In the genomic region with DNA sequence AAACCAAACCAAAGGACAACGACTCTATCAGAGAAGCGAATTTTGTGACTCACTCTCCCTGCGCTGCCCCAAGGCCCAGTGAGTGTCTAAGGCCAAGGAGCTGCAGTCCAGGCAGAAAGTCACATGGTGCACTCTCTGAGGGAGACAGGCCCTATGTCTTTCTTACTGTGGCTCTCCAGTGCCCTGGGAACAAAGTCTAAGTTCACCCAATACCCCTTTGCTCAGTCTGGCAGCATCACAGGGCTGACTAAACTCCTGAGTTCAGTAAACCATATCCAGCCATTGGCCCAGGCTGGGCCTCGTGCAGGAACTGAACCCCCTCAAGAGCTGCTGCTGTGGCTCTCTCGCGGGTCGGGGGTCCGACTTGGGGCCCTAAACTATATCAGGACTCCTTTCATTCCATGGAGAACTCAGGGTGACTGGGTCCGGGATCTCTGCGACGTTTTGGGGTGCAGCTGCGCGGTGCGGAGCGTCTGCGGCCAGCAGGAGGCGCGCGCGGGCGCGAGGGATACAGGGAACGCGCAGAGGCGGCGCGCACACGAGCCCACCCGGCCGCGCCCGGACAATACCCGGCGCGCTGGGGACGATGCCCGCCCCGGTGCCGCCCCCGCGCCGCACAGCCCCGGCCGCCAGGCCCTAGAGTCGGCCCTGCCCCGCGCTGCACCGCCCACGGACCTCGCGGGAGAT, we compare ENCODE assay signal across 8 mouse cellular contexts. TPM values are rescaled to one million over a fixed set of nuclear protein-coding genes. Genes with fewer than 3 reads are reported as not detected.
A peak's percentile ranks its signal among the peaks of the same experiment; 100 is the strongest.
DNase-seq lines count a peak whose midpoint lies in the region; ATAC-seq and TF ChIP-seq lines count a peak whose summit lies in the region.

A gene (plus strand): TSS at position 522 of the 687 bp plus-strand sequence.

- H3K4me3 ChIP-seq in embryonic facial prominence, embryonic 13.5 days, result peak within 1 kb of the TSS; percentile 91
- peak within 1 kb of the TSS; percentile 67 for H3K4me3 ChIP-seq in heart, adult 2 months
- H3K4me3 ChIP-seq in limb, embryonic 14.5 days (replicated peaks; ENCODE audit: low read length), result peak within 1 kb of the TSS; percentile 76
- H3K4me3 ChIP-seq in midbrain, embryonic 15.5 days, result peak within 1 kb of the TSS; percentile 92

- H3K79me2 ChIP-seq in heart, adult 2 months (replicated peaks; ENCODE audit: control insufficient read depth, insufficient read depth, low read length), result no peaks in the 10 kb centered on the region

- ATAC-seq in embryonic facial prominence, embryonic 13.5 days (ENCODE audit: insufficient number of reproducible peaks, insufficient read depth, low FRiP score, low TSS enrichment, low read depth), result peak; percentile 56; the same call in 1 of the 2 replicates
- ATAC-seq in limb, embryonic 14.5 days (ENCODE audit: low FRiP score, low read depth), result peak; percentile 56
- ATAC-seq in midbrain, embryonic 15.5 days (replicated peaks), result peak; percentile 70

- intact Hi-C loops in heart, adult 2 months (cut with DNase I), result loop anchor here (1.0 kb wide), 1 partner anchor 19 kb away; no protein-coding TSS in a partner anchor

- no peaks in the 10 kb centered on the region for H3K9me3 ChIP-seq in embryonic facial prominence, embryonic 13.5 days
- no peaks in the 10 kb centered on the region for H3K9me3 ChIP-seq in limb, embryonic 14.5 days (ENCODE audit: control insufficient read depth, low read length)
- no peaks in the 10 kb centered on the region for H3K9me3 ChIP-seq in midbrain, embryonic 15.5 days

- TF ChIP-seq CTCF in heart, adult 2 months (IDR thresholded peaks at IDR 0.05), result peak; percentile 95

- no peak for TF ChIP-seq POLR2A in heart, adult 2 months (IDR thresholded peaks at IDR 0.05; ENCODE audit: insufficient read depth, low read depth, low read length)
- TF ChIP-seq POLR2A in limb, embryonic 14.5 days (IDR thresholded peaks at IDR 0.05; ENCODE audit: borderline replicate concordance, extremely low read depth, insufficient read depth, insufficient read length), result 0 out of 2 replicates have a peak, but pooled peaks have one; percentile 13

- peak within 1 kb of the TSS; percentile 86 for H3K27ac ChIP-seq in embryonic facial prominence, embryonic 13.5 days
- peak within 1 kb of the TSS; percentile 97 for H3K27ac ChIP-seq in heart, adult 2 months
- peak within 1 kb of the TSS; percentile 72 for H3K27ac ChIP-seq in limb, embryonic 14.5 days (replicated peaks; ENCODE audit: low read depth, low read length)
- H3K27ac ChIP-seq in midbrain, embryonic 15.5 days, result peak within 1 kb of the TSS; percentile 92

- no peaks in the 10 kb centered on the region for H3K27me3 ChIP-seq in embryonic facial prominence, embryonic 13.5 days
- H3K27me3 ChIP-seq in heart, adult 2 months (ENCODE audit: control insufficient read depth, insufficient read depth, low read length), result no peaks in the 10 kb centered on the region
- H3K27me3 ChIP-seq in limb, embryonic 14.5 days (ENCODE audit: control insufficient read depth, insufficient read depth, low read length), result no peaks in the 10 kb centered on the region
- no peaks in the 10 kb centered on the region for H3K27me3 ChIP-seq in midbrain, embryonic 15.5 days (replicated peaks)

- peak within 1 kb of the TSS; percentile 98 for H3K9ac ChIP-seq in embryonic facial prominence, embryonic 13.5 days
- H3K9ac ChIP-seq in heart, adult 2 months (ENCODE audit: low read depth, low read length), result peak within 1 kb of the TSS; percentile 92
- peak within 1 kb of the TSS; percentile 85 for H3K9ac ChIP-seq in limb, embryonic 14.5 days (ENCODE audit: low read depth, low read length, severe bottlenecking)
- H3K9ac ChIP-seq in midbrain, embryonic 15.5 days, result peak within 1 kb of the TSS; percentile 94

- peaks cover 24% of the 10 kb centered on the region for H3K4me1 ChIP-seq in embryonic facial prominence, embryonic 13.5 days
- peaks cover 17% of the 10 kb centered on the region for H3K4me1 ChIP-seq in heart, adult 2 months (ENCODE audit: control insufficient read depth, insufficient read depth, low read length)
- peaks cover 9% of the 10 kb centered on the region for H3K4me1 ChIP-seq in limb, embryonic 14.5 days (ENCODE audit: control insufficient read depth, insufficient read depth, low read length)
- H3K4me1 ChIP-seq in midbrain, embryonic 15.5 days, result peaks cover 40% of the 10 kb centered on the region

- TF ChIP-seq EP300 in heart, adult 2 months (IDR thresholded peaks at IDR 0.05; ENCODE audit: insufficient read depth, low read depth, low read length), result no peak

- WGBS in embryonic facial prominence, embryonic 13.5 days, result 8% methylated on average over 34 of the region's 51 CpGs
- 5% methylated on average over 50 of the region's 51 CpGs for WGBS in heart, adult 2 months
- 10% methylated on average over 27 of the region's 51 CpGs for WGBS in limb, embryonic 14.5 days
- WGBS in midbrain, embryonic 15.5 days, result 7% methylated on average over 40 of the region's 51 CpGs

- peak; percentile 44 to 76 for DNase-seq in urinary bladder, adult 18-20 months (ENCODE audit: low spot score in 2 of 2)
- no peak for DNase-seq in urinary bladder, postnatal 10 days (ENCODE audit: low spot score)
- peak; percentile 89 to 92 for DNase-seq in heart, adult 2 months
- peak; percentile 85 to 90 for DNase-seq in kidney, adult 8-10 months
- DNase-seq in limb, embryonic 14.5 days (ENCODE audit: low spot score), result peak; percentile 78
- DNase-seq in spleen, adult 18-20 months, result peak; percentile 47 to 85

- H3K36me3 ChIP-seq in embryonic facial prominence, embryonic 13.5 days, result peaks cover 6% of the 10 kb centered on the region; the same call in 1 of the 2 replicates
- peaks cover 3% of the 10 kb centered on the region; the same call in 1 of the 2 replicates for H3K36me3 ChIP-seq in heart, adult 2 months (ENCODE audit: control insufficient read depth, insufficient read depth, low read length)
- H3K36me3 ChIP-seq in limb, embryonic 14.5 days (ENCODE audit: control insufficient read depth, insufficient read depth, low read length), result 0 out of 2 replicates have a peak, but pooled peaks cover 3% of the 10 kb centered on the region
- no peaks in the 10 kb centered on the region for H3K36me3 ChIP-seq in midbrain, embryonic 15.5 days (replicated peaks)

- peak within 1 kb of the TSS; percentile 85 for H3K4me2 ChIP-seq in embryonic facial prominence, embryonic 13.5 days
- peak within 1 kb of the TSS; percentile 85 for H3K4me2 ChIP-seq in limb, embryonic 14.5 days (replicated peaks; ENCODE audit: low read depth, low read length, severe bottlenecking)
- peak within 1 kb of the TSS; percentile 88 for H3K4me2 ChIP-seq in midbrain, embryonic 15.5 days

RNA-seq across cellular contexts. Expression of the gene that starts here (rescaled TPM):
- 105 and 112 TPM in 2 replicates for polyA plus RNA-seq in embryonic facial prominence, embryonic 13.5 days (2015; fragmentation: Nextera tagmentation; extraction: Ambion mirVana)
- total RNA-seq in heart, adult 2 months (2021), result 10 to 100 TPM; 51.4 to 55.6 TPM
- 31.4 and 36.6 TPM in 2 replicates for polyA plus RNA-seq in heart, adult 2 months (2012; rRNA removed)
- 55.8 and 72.7 TPM in 2 replicates for polyA plus RNA-seq in limb, embryonic 14.5 days (2012; rRNA removed)
- 76.2 and 83.8 TPM in 2 replicates for polyA plus RNA-seq in limb, embryonic 14.5 days (2014; fragmentation: Nextera tagmentation; extraction: Ambion mirVana)
- polyA plus RNA-seq in midbrain, embryonic 15.5 days (2015; fragmentation: Nextera tagmentation; extraction: Ambion mirVana), result 337 and 348 TPM in 2 replicates
